Mouse (Mus musculus) neural tube, embryonic 11.5 days (tissue): ENCODE data around the gene Dnah17. TPM values are rescaled to one million over a fixed set of nuclear protein-coding genes. Genes with fewer than 3 reads are reported as not detected.

ENCODE experiments used
- ATAC-seq: fragments of 200-750 bp; cut with Nextera tagmentation; 2 replicates; pipeline ENCODE4 v1.8.0; 2017; ENCODE audit warnings: moderate number of reproducible peaks, mild to moderate bottlenecking, moderate TSS enrichment, moderate library complexity; ENCODE audit not compliant: insufficient read depth, low FRiP score, low TSS enrichment
- DNase-seq: peaks from one replicate; pipeline ENCODE4 v3.0.0-alpha.2; 2015; ENCODE audit warnings: low spot score
- H3K27ac ChIP-seq: fragments of 300-500 bp; sonication (generic); 2 replicates; pipeline ENCODE4 v1.5.1; 2014; ENCODE audit warnings: low read depth, mild to moderate bottlenecking, low read length
- H3K27me3 ChIP-seq: fragments of 300-500 bp; sonication (generic); 2 replicates; pipeline ENCODE4 v1.6.1; 2014; ENCODE audit warnings: mild to moderate bottlenecking, low read length, mixed read lengths; ENCODE audit not compliant: control insufficient read depth, insufficient read depth
- H3K36me3 ChIP-seq: fragments of 300-500 bp; sonication (generic); 2 replicates; pipeline ENCODE4 v1.6.1; 2014; ENCODE audit warnings: mild to moderate bottlenecking, low read length, moderate library complexity, mixed read lengths; ENCODE audit not compliant: control insufficient read depth, insufficient read depth
- H3K4me1 ChIP-seq: fragments of 300-500 bp; sonication (generic); 2 replicates; pipeline ENCODE4 v1.6.1; 2014; ENCODE audit warnings: low read length, mixed read lengths; ENCODE audit not compliant: control insufficient read depth, insufficient read depth
- H3K4me2 ChIP-seq: fragments of 300-500 bp; sonication (generic); 2 replicates; pipeline ENCODE4 v1.6.1; 2014; ENCODE audit warnings: low read depth, mild to moderate bottlenecking, moderate library complexity
- H3K4me3 ChIP-seq: fragments of 300-500 bp; sonication (generic); 2 replicates; pipeline ENCODE4 v1.5.1; 2014; ENCODE audit warnings: low read depth, low read length
- H3K9ac ChIP-seq: fragments of 300-500 bp; sonication (generic); 2 replicates; pipeline ENCODE4 v1.6.1; 2014; ENCODE audit warnings: mild to moderate bottlenecking, low read length
- H3K9me3 ChIP-seq: fragments of 300-500 bp; sonication (generic); 2 replicates; pipeline ENCODE4 v1.6.1; 2016; ENCODE audit warnings: low read length; ENCODE audit not compliant: control insufficient read depth
- WGBS: fragments of 180-500 bp; shearing (Covaris S2); extraction: QIAGEN DNeasy Blood & Tissue Kit; methylation state at CpG from one replicate; pipeline ENCODE4 v1.1.7; 2014; 5-methylcytosine and 5-hydroxymethylcytosine counted together
- polyA plus RNA-seq: library from polyadenylated mRNA; unstranded; fragments of >200 nt; fragmentation: Nextera tagmentation; extraction: Ambion mirVana; gene quantifications from 2 replicates; pipeline ENCODE4 v1.2.1, GENCODE M21; 2014

Gene Dnah17
- polyA plus RNA-seq, 1 experiment from 2014 or later = 0.13 TPM

- Histone ChIP-seq H3K36me3 (peaks cover 2% of the 10 kb centered on the region; the same call in 1 of the 2 replicates), H3K27ac (no peak overlapping the region)
- no peak for DNase-seq
Measured at GRCm38 (mm10) chr11:118164566-118164965, 34.1 kb upstream of the Dnah17 start.

DNA sequence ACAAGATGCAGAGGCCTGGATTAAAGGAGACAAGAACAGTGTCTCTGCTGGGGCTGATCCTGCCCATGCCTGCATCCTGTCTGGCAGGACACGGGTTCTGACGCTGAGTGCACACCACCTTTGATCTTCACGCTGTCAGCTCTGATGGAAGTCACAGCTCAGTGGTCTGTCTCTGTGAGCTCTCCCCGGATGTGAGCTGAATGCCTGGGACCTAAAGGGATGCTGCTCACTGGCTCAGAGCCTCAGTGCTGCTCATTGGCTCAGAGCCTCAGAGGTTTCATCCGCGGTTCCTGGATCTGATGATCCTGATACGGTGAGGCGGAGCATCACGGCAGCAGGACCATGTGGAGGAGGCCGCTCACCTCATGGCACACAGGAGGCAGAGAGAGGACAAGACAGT lies 31.8 kb upstream of the Dnah17 start:
- H3K27me3 ChIP-seq = no peaks in the 10 kb centered on the region
- no peak overlapping the region for H3K27ac ChIP-seq
- 75% methylated on average over 10 of the region's 10 CpGs for WGBS
- DNase-seq = no peak
- no peak overlapping the region for H3K4me2 ChIP-seq
- H3K4me3 ChIP-seq = no peak overlapping the region
- no peak for ATAC-seq
- no peak overlapping the region for H3K9ac ChIP-seq
- no peaks in the 10 kb centered on the region for H3K36me3 ChIP-seq
- no peaks in the 10 kb centered on the region for H3K4me1 ChIP-seq
- no peaks in the 10 kb centered on the region for H3K9me3 ChIP-seq

More at GRCm38 (mm10) chr11:118164566-118164965, 34.1 kb upstream of the Dnah17 start:
- H3K4me3 ChIP-seq = no peak overlapping the region
- no peak overlapping the region for H3K9ac ChIP-seq
- H3K4me2 ChIP-seq = no peak overlapping the region
- H3K9me3 ChIP-seq = no peaks in the 10 kb centered on the region
- 79% methylated on average over 8 of the region's 8 CpGs for WGBS
- no peaks in the 10 kb centered on the region for H3K4me1 ChIP-seq
- ATAC-seq = no peak
- no peaks in the 10 kb centered on the region for H3K27me3 ChIP-seq

GRCm38 (mm10) chr11:118161240-118161639 lies 30.8 kb upstream of the Dnah17 start:
- Histone ChIP-seq H3K36me3 (no peaks in the 10 kb centered on the region), H3K27me3 (no peaks in the 10 kb centered on the region), H3K4me3 (no peak overlapping the region), H3K9ac (no peak overlapping the region), H3K4me1 (no peaks in the 10 kb centered on the region), H3K27ac (no peak overlapping the region), H3K4me2 (no peak overlapping the region), H3K9me3 (no peaks in the 10 kb centered on the region)
- ATAC-seq (no peak), DNase-seq (no peak)
- WGBS = 87% methylated on average over 6 of the region's 6 CpGs

- WGBS = 78% methylated on average over 2 of the region's 2 CpGs
- H3K4me3 ChIP-seq = no peak overlapping the region
- no peak overlapping the region for H3K27ac ChIP-seq
- DNase-seq = no peak
- H3K36me3 ChIP-seq = no peaks in the 10 kb centered on the region
- ATAC-seq = no peak
- H3K4me2 ChIP-seq = no peak overlapping the region
- no peaks in the 10 kb centered on the region for H3K9me3 ChIP-seq
- H3K4me1 ChIP-seq = no peaks in the 10 kb centered on the region
- no peaks in the 10 kb centered on the region for H3K27me3 ChIP-seq
- no peak overlapping the region for H3K9ac ChIP-seq
Measured at GRCm38 (mm10) chr11:118160763-118161162, 30.3 kb upstream of the Dnah17 start.

DNA sequence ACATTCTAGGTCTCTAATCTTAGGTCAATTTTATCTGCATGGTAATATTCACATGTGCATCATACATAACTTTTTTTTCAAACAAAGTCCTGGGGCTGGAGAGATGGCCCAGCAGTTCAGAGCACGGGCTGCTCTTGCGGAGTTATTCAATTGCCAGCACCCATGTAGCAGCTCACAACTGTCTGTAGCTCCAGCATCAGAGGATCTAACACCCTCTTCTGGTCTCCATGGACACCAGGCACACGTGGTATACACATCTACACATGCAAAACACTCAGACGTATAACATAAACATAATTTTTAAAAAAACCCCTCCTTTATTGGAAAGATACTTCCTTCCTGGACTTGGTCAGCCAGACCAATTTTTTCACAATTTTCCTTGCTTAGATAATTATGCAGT lies 28.3 kb upstream of the Dnah17 start:
- Histone ChIP-seq H3K9me3 (no peaks in the 10 kb centered on the region), H3K27me3 (no peaks in the 10 kb centered on the region), H3K36me3 (no peaks in the 10 kb centered on the region), H3K4me1 (no peaks in the 10 kb centered on the region), H3K4me2 (no peak overlapping the region), H3K27ac (no peak overlapping the region), H3K4me3 (no peak overlapping the region), H3K9ac (no peak overlapping the region)
- no peak for ATAC-seq
- WGBS = 76% methylated on average over 4 of the region's 4 CpGs
- no peak for DNase-seq

- Histone ChIP-seq H3K36me3 (no peaks in the 10 kb centered on the region), H3K4me2 (no peak overlapping the region)
- ATAC-seq = no peak
Measured at GRCm38 (mm10) chr11:118156480-118157060, 26.1 kb upstream of the Dnah17 start.

DNA sequence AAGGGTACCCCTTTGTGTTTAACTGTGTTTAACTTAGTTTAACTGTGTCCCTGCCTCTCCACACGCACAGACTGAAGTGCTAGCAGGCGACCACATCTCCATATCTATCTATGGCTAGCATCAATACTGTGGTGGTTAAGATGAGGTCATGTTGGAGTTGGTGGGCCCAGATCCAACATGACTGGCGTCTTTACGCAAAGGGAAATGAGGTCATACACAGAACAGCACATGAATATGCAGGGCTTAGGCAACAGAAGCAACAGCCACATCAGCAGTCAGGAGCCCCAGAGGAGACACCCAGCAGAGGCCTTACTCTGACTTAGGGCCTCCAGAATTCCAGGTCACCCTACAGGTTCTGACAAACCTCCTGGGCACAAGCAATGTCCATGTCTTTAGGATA lies 22.5 kb upstream of the Dnah17 start:
- no peaks in the 10 kb centered on the region for H3K27me3 ChIP-seq
- H3K9ac ChIP-seq = no peak overlapping the region
- DNase-seq (no peak), ATAC-seq (no peak)
- H3K27ac ChIP-seq = no peak overlapping the region
- no peaks in the 10 kb centered on the region for H3K36me3 ChIP-seq
- no peaks in the 10 kb centered on the region for H3K4me1 ChIP-seq
- H3K9me3 ChIP-seq = no peaks in the 10 kb centered on the region
- H3K4me2 ChIP-seq = no peak overlapping the region
- no peak overlapping the region for H3K4me3 ChIP-seq
- WGBS = 95% methylated on average over 4 of the region's 4 CpGs

More at GRCm38 (mm10) chr11:118156480-118157060, 26.1 kb upstream of the Dnah17 start:
- 67% methylated on average over 8 of the region's 8 CpGs for WGBS
- Histone ChIP-seq H3K27ac (no peak overlapping the region), H3K4me3 (no peak overlapping the region), H3K9ac (no peak overlapping the region), H3K9me3 (no peaks in the 10 kb centered on the region), H3K4me1 (no peaks in the 10 kb centered on the region), H3K27me3 (no peaks in the 10 kb centered on the region)
- DNase-seq = no peak

- Histone ChIP-seq H3K4me3 (no peak overlapping the region), H3K4me1 (no peaks in the 10 kb centered on the region), H3K9ac (no peak overlapping the region), H3K27ac (no peak overlapping the region), H3K36me3 (no peaks in the 10 kb centered on the region), H3K4me2 (no peak overlapping the region), H3K27me3 (no peaks in the 10 kb centered on the region), H3K9me3 (no peaks in the 10 kb centered on the region)
- ATAC-seq (no peak), DNase-seq (no peak)
- 94% methylated on average over 5 of the region's 5 CpGs for WGBS
Measured at GRCm38 (mm10) chr11:118151423-118152180, 21.2 kb upstream of the Dnah17 start.

- WGBS = 87% methylated on average over 9 of the region's 9 CpGs
- H3K9ac ChIP-seq = no peak overlapping the region
- H3K4me3 ChIP-seq = no peak overlapping the region
- DNase-seq (no peak), ATAC-seq (no peak)
- H3K27ac ChIP-seq = no peak overlapping the region
- H3K4me1 ChIP-seq = no peaks in the 10 kb centered on the region
- H3K36me3 ChIP-seq = no peaks in the 10 kb centered on the region
- H3K27me3 ChIP-seq = no peaks in the 10 kb centered on the region
- H3K9me3 ChIP-seq = no peaks in the 10 kb centered on the region
- no peak overlapping the region for H3K4me2 ChIP-seq
Measured at GRCm38 (mm10) chr11:118150115-118150701, 19.8 kb upstream of the Dnah17 start.
